Mouse (Mus musculus) heart, postnatal 0 days (tissue): ENCODE measurements around the gene Slc15a4. TPM values are rescaled to one million over a fixed set of nuclear protein-coding genes. Genes with fewer than 3 reads are reported as not detected.

Experiments used
- ATAC-seq: fragments of 200-750 bp; cut with Nextera tagmentation; 2 replicates; pipeline ENCODE4 v1.8.0; 2017; ENCODE audit warnings: low read depth, moderate number of reproducible peaks, moderate library complexity; ENCODE audit not compliant: insufficient read depth
- DNase-seq: peaks from one replicate; pipeline ENCODE4 v3.0.0-alpha.2; 2016; ENCODE audit warnings: low spot score
- H3K27ac ChIP-seq: fragments of 300-500 bp; sonication (generic); 2 replicates; pipeline ENCODE4 v1.5.1; 2014; ENCODE audit warnings: low read depth, mild to moderate bottlenecking
- H3K27me3 ChIP-seq: fragments of 300-500 bp; sonication (generic); 2 replicates; pipeline ENCODE4 v1.6.1; 2014; ENCODE audit warnings: low read length, mixed read lengths; ENCODE audit not compliant: control insufficient read depth, insufficient read depth
- H3K36me3 ChIP-seq: fragments of 300-500 bp; sonication (generic); replicated peaks from 2 replicates; pipeline ENCODE4 v1.6.1; 2014; ENCODE audit warnings: low read length, mixed read lengths; ENCODE audit not compliant: control insufficient read depth, insufficient read depth
- H3K4me1 ChIP-seq: fragments of 300-500 bp; sonication (generic); 2 replicates; pipeline ENCODE4 v1.6.1; 2014; ENCODE audit warnings: antibody characterized with exemption; ENCODE audit not compliant: control insufficient read depth, insufficient read depth
- H3K4me2 ChIP-seq: fragments of 300-500 bp; sonication (generic); 2 replicates; pipeline ENCODE4 v1.6.1; 2014; ENCODE audit warnings: low read depth, mild to moderate bottlenecking, low read length, moderate library complexity
- H3K4me3 ChIP-seq: fragments of 300-500 bp; sonication (generic); 2 replicates; pipeline ENCODE4 v1.5.1; 2014; ENCODE audit warnings: low read depth, low read length
- H3K9ac ChIP-seq: fragments of 300-500 bp; sonication (generic); replicated peaks from 2 replicates; pipeline ENCODE4 v1.6.1; 2014; ENCODE audit warnings: low read depth, low read length, mixed read lengths
- H3K9me3 ChIP-seq: fragments of 300-500 bp; sonication (generic); replicated peaks from 2 replicates; pipeline ENCODE4 v1.6.1; 2016; ENCODE audit warnings: low read length; ENCODE audit not compliant: control insufficient read depth
- CTCF ChIP-seq: IDR thresholded peaks from 2 replicates; pipeline ENCODE4 v1.5.1; 2016; ENCODE audit warnings: antibody characterized with exemption, control low read depth, low read depth
- EP300 ChIP-seq: IDR thresholded peaks from 2 replicates; pipeline ENCODE4 v1.6.1; 2016; ENCODE audit warnings: antibody characterized with exemption, low read depth
- WGBS: fragments of 180-500 bp; shearing (Covaris S2); extraction: QIAGEN DNeasy Blood & Tissue Kit; methylation state at CpG from one replicate; pipeline ENCODE4 v1.1.7; 2014; 5-methylcytosine and 5-hydroxymethylcytosine counted together
- polyA plus RNA-seq: library from polyadenylated mRNA; unstranded; fragments of >200 nt; fragmentation: Nextera tagmentation; extraction: Ambion mirVana; gene quantifications from 2 replicates; pipeline ENCODE4 v1.2.1, GENCODE M21; 2015
- total RNA-seq: library from RNA; depleted of rRNA; stranded (reverse); fragments of >200 nt; gene quantifications from 2 replicates; pipeline ENCODE4 v1.2.3, GENCODE M21; 2014; ENCODE audit warnings: low replicate concordance; rRNA removed

Gene Slc15a4
- total RNA-seq (31.1 and 35.3 TPM in 2 replicates), polyA plus RNA-seq (8.7 and 11.6 TPM in 2 replicates)

- Histone ChIP-seq H3K4me3 (peak within 1 kb of the TSS; percentile 34), H3K9ac (no peak within 1 kb of the TSS), H3K27ac (no peak within 1 kb of the TSS), H3K36me3 (no peaks in the 10 kb centered on the region), H3K27me3 (peaks cover 31% of the 10 kb centered on the region), H3K4me2 (peak within 1 kb of the TSS; percentile 53), H3K9me3 (no peaks in the 10 kb centered on the region), H3K4me1 (no peaks in the 10 kb centered on the region)
- DNase-seq (no peak), ATAC-seq (peak; percentile 17; the same call in 1 of the 2 replicates)
- WGBS, result 1% methylated on average over 60 of the region's 62 CpGs
- TF ChIP-seq EP300, result no peak
- TF ChIP-seq CTCF, result no peak
These were observed at the start of gene Slc15a4, which contains the start of gene Glt1d1 for GRCm38 (mm10) chr5:127632167-127633145. Gene Slc15a4 (minus strand): TSS chr5:127632897. Gene Glt1d1 (plus strand): TSS chr5:127632262.

GRCm38 (mm10) chr5:127678501-127678900, 45.8 kb upstream of the Slc15a4 start:
- DNase-seq (no peak), ATAC-seq (no peak)
- Histone ChIP-seq H3K4me1 (no peaks in the 10 kb centered on the region), H3K27me3 (no peaks in the 10 kb centered on the region), H3K36me3 (no peaks in the 10 kb centered on the region), H3K27ac (no peak overlapping the region), H3K9ac (no peak overlapping the region), H3K4me2 (no peak overlapping the region), H3K9me3 (peaks cover 4% of the 10 kb centered on the region; the same call in 1 of the 2 replicates), H3K4me3 (no peak overlapping the region)
- 81% methylated on average over 5 of the region's 5 CpGs for WGBS
- TF ChIP-seq EP300, result no peak
- no peak for TF ChIP-seq CTCF

DNA sequence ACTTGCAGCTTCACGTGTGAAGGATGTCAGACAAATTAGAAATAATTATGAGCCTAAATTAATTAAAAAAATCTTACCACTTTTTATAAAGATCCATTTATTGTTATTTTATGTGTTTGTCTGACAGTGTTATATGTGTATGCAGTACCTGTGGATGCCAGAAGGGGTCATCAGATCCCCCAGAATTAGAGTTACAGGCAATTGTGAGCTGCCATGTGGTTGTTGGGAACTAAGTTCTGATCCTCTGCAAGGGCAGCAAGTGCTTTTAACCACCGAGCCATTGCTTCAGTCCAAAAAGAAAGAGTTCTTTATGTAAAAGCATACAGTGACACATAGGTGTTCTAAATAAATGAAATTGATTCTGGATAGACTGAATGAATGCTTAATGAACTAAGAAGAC, 44.9 kb upstream of the Slc15a4 start:
- Histone ChIP-seq H3K9me3 (peaks cover 4% of the 10 kb centered on the region; the same call in 1 of the 2 replicates), H3K4me1 (no peaks in the 10 kb centered on the region), H3K4me3 (no peak overlapping the region), H3K36me3 (no peaks in the 10 kb centered on the region), H3K27ac (no peak overlapping the region), H3K27me3 (no peaks in the 10 kb centered on the region), H3K9ac (no peak overlapping the region), H3K4me2 (no peak overlapping the region)
- no peak for TF ChIP-seq CTCF
- no peak for TF ChIP-seq EP300
- DNase-seq (no peak), ATAC-seq (no peak)
- 83% methylated on average over 2 of the region's 2 CpGs for WGBS

DNA sequence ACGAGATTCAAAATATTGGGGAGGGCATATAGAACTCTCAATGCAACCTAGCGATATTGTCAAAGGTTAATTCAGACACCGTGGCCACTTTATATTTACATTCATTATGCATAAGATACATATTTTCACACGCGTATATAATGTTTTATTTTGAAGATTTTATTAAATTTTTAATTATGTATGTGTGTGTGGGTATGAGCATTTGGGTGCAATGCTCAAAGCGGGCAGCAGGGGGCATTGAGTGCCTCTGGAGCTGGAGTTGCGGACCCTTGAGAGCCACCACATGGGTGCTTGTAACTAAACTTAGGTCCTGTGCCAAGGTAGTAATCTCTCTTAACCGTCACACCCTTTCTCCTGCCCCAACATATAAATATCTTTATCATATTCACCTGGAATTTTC, 41.2 kb upstream of the Slc15a4 start:
- H3K4me3 ChIP-seq, result no peak overlapping the region
- no peak overlapping the region for H3K27ac ChIP-seq
- WGBS, result 82% methylated on average over 8 of the region's 8 CpGs
- no peaks in the 10 kb centered on the region for H3K4me1 ChIP-seq
- H3K36me3 ChIP-seq, result no peaks in the 10 kb centered on the region
- H3K27me3 ChIP-seq, result no peaks in the 10 kb centered on the region
- TF ChIP-seq EP300 (no peak), CTCF (no peak)
- no peak for DNase-seq
- H3K4me2 ChIP-seq, result no peak overlapping the region
- H3K9me3 ChIP-seq, result peaks cover 4% of the 10 kb centered on the region; the same call in 1 of the 2 replicates
- H3K9ac ChIP-seq, result no peak overlapping the region
- ATAC-seq, result no peak

DNA sequence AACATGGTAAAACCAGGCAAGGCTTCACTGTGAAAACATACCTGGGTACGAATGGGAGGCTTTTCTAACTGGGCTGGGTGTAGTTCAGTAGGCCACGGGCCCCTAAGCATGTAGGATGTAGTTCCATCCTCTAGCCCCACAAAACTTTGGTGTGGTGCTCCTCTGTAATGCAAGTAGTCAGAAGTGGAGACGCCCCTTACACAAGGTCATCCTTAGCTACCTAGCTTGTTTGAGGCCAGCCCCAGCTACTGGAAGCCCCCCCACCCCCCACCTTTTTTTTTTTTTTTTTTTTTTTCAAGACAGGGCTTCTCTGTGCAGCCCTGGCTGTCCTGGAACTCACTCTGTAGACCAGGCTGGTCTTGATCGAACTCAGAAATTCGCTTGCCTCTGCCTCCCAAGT, 28.3 kb upstream of the Slc15a4 start:
- Histone ChIP-seq H3K9me3 (0 out of 2 replicates have a peak, but pooled peaks cover 5% of the 10 kb centered on the region), H3K36me3 (no peaks in the 10 kb centered on the region), H3K27ac (no peak overlapping the region), H3K27me3 (no peaks in the 10 kb centered on the region), H3K9ac (no peak overlapping the region), H3K4me1 (no peaks in the 10 kb centered on the region), H3K4me3 (no peak overlapping the region), H3K4me2 (no peak overlapping the region)
- no peak for DNase-seq
- TF ChIP-seq CTCF, result no peak
- TF ChIP-seq EP300, result no peak
- no peak for ATAC-seq
- 76% methylated on average over 5 of the region's 5 CpGs for WGBS
